Mouse (Mus musculus): ENCODE measurements around the gene March9.

- no peak for TF ChIP-seq SRF (IDR thresholded peaks at IDR 0.05; ENCODE audit: control insufficient read depth, insufficient read length, low read depth)
- TF ChIP-seq POLR2AphosphoS2 (IDR thresholded peaks at IDR 0.05; ENCODE audit: insufficient read length, low read depth): no peak
- no peak for TF ChIP-seq MYOG (IDR thresholded peaks at IDR 0.05; ENCODE audit: control insufficient read depth in 1 of 3, insufficient read depth in 1 of 3, insufficient read length in 2 of 3, low read depth in 2 of 3)
- TF ChIP-seq CEBPB (IDR thresholded peaks at IDR 0.05; ENCODE audit: insufficient read depth, poor library complexity, severe bottlenecking): no peak
- no peak for TF ChIP-seq TCF12 (IDR thresholded peaks at IDR 0.05; ENCODE audit: insufficient read depth, poor library complexity, severe bottlenecking)
- TF ChIP-seq MYOD1 (IDR thresholded peaks at IDR 0.05; ENCODE audit: control insufficient read depth in 1 of 3, insufficient read length in 2 of 3, low read depth in 2 of 3): no peak
- TF ChIP-seq POLR2A (IDR thresholded peaks at IDR 0.05; ENCODE audit: insufficient read length, low read depth): no peak
- no peak for TF ChIP-seq E2F4 (IDR thresholded peaks at IDR 0.05; ENCODE audit: insufficient read depth)
These were observed 19.8 kb upstream of the March9 start for GRCm38 (mm10) chr10:127079665-127080391.
